Mouse (Mus musculus) MEL (cell line): Measurements from ENCODE around the gene Lcn12.

Experiments used
- CTCF ChIP-seq, 3 experiments: IDR thresholded peaks in 2 of 3; conservative IDR thresholded peaks in 1 of 3; 2 replicates each; pipeline ENCODE4 v1.5.1; 2011 to 2012; ENCODE audit warnings: low read length in 3 of 3, low read depth in 2 of 3, mild to moderate bottlenecking in 2 of 3, improper control_type of control experiment in 1 of 3, inconsistent platforms in 1 of 3, mixed read lengths in 1 of 3, moderate library complexity in 1 of 3; ENCODE audit not compliant: control insufficient read depth in 1 of 3, insufficient read depth in 1 of 3, poor library complexity in 1 of 3, severe bottlenecking in 1 of 3
- MAFK ChIP-seq: IDR thresholded peaks from 2 replicates; pipeline ENCODE4 v1.6.1; 2011; ENCODE audit warnings: low read depth, mild to moderate bottlenecking, low read length, improper control_type of control experiment, borderline replicate concordance
- MXI1 ChIP-seq: IDR thresholded peaks from 2 replicates; pipeline ENCODE4 v1.6.1; 2011; ENCODE audit warnings: mild to moderate bottlenecking, low read depth, low read length, improper control_type of control experiment
- NELFE ChIP-seq: IDR thresholded peaks from 2 replicates; pipeline ENCODE4 v1.6.1; 2011; ENCODE audit warnings: low read depth, low read length, improper control_type of control experiment
- POLR2A ChIP-seq, 2 experiments: IDR thresholded peaks; 2 replicates each; pipeline ENCODE4 v1.6.1; 2011 to 2012; ENCODE audit warnings: low read length in 2 of 2, mild to moderate bottlenecking in 2 of 2, control low read depth in 1 of 2, improper control_type of control experiment in 1 of 2, low read depth in 1 of 2, moderate library complexity in 1 of 2; ENCODE audit not compliant: control insufficient read depth in 1 of 2, insufficient read depth in 1 of 2, poor library complexity in 1 of 2
- POLR2AphosphoS2 ChIP-seq: IDR thresholded peaks from 2 replicates; pipeline ENCODE4 v1.6.1; 2011; ENCODE audit warnings: low read length, improper control_type of control experiment
- TAL1 ChIP-seq: IDR thresholded peaks from 2 replicates; pipeline ENCODE4 v1.6.1; 2012; ENCODE audit warnings: mild to moderate bottlenecking, inconsistent platforms, low read length, moderate library complexity, mixed read lengths
- USF1 ChIP-seq: IDR thresholded peaks from 2 replicates; pipeline ENCODE4 v1.6.1; 2014; ENCODE audit warnings: low read depth, mild to moderate bottlenecking, inconsistent platforms, low read length, improper control_type of control experiment, moderate library complexity
- ZMIZ1 ChIP-seq: IDR thresholded peaks from 2 replicates; pipeline ENCODE4 v1.6.1; 2012; ENCODE audit warnings: low read depth, mild to moderate bottlenecking, inconsistent platforms, low read length, improper control_type of control experiment, moderate library complexity

- no peak for TF ChIP-seq POLR2A (IDR thresholded peaks at IDR 0.05; ENCODE audit: control insufficient read depth in 1 of 2, insufficient read depth in 1 of 2, low read depth in 1 of 2, low read length in 2 of 2, poor library complexity in 1 of 2)
- no peak for TF ChIP-seq CTCF (IDR thresholded peaks at IDR 0.05 in 2 of 3, conservative IDR thresholded peaks at IDR 0.05 in 1 of 3; ENCODE audit: control insufficient read depth in 1 of 3, insufficient read depth in 1 of 3, low read depth in 2 of 3, low read length in 3 of 3, poor library complexity in 1 of 3, severe bottlenecking in 1 of 3)
- no peak for TF ChIP-seq MXI1
- no peak for TF ChIP-seq NELFE
- no peak for TF ChIP-seq TAL1
- TF ChIP-seq USF1, result no peak
- no peak for TF ChIP-seq POLR2AphosphoS2
- no peak for TF ChIP-seq ZMIZ1
- TF ChIP-seq MAFK, result no peak
Measured at GRCm38 (mm10) chr2:25480541-25480940, 13.2 kb downstream of the Lcn12 start.
